Mouse (Mus musculus) heart, embryonic 12.5 days (tissue): ENCODE results near the gene Arsj. TPM values are rescaled to one million over a fixed set of nuclear protein-coding genes. Genes with fewer than 3 reads are reported as not detected.

ENCODE experiments used
- ATAC-seq: fragments of 200-750 bp; cut with Nextera tagmentation; 2 replicates; pipeline ENCODE4 v1.8.0; 2017; ENCODE audit warnings: moderate TSS enrichment, moderate library complexity; ENCODE audit not compliant: insufficient number of reproducible peaks, low FRiP score
- H3K27ac ChIP-seq: fragments of 300-500 bp; sonication (generic); 2 replicates; pipeline ENCODE4 v1.5.1; 2016; ENCODE audit warnings: mild to moderate bottlenecking, moderate library complexity; ENCODE audit not compliant: poor library complexity, severe bottlenecking
- H3K27me3 ChIP-seq: fragments of 300-500 bp; sonication (generic); replicated peaks from 2 replicates; pipeline ENCODE4 v1.6.1; 2016; ENCODE audit warnings: mild to moderate bottlenecking, moderate library complexity
- H3K36me3 ChIP-seq: fragments of 300-500 bp; sonication (generic); 2 replicates; pipeline ENCODE4 v1.6.1; 2016; ENCODE audit warnings: mild to moderate bottlenecking, moderate library complexity
- H3K4me1 ChIP-seq: fragments of 300-500 bp; sonication (generic); replicated peaks from 2 replicates; pipeline ENCODE4 v1.6.1; 2016; ENCODE audit warnings: mild to moderate bottlenecking
- H3K4me2 ChIP-seq: fragments of 300-500 bp; sonication (generic); 2 replicates; pipeline ENCODE4 v1.6.1; 2016; ENCODE audit warnings: mild to moderate bottlenecking, moderate library complexity
- H3K4me3 ChIP-seq: fragments of 300-500 bp; sonication (generic); 2 replicates; pipeline ENCODE4 v1.5.1; 2016; ENCODE audit warnings: mild to moderate bottlenecking
- H3K9ac ChIP-seq: fragments of 300-500 bp; sonication (generic); 2 replicates; pipeline ENCODE4 v1.6.1; 2016; ENCODE audit warnings: mild to moderate bottlenecking, moderate library complexity
- H3K9me3 ChIP-seq: fragments of 300-500 bp; sonication (generic); replicated peaks from 2 replicates; pipeline ENCODE4 v1.6.1; 2016; ENCODE audit warnings: mild to moderate bottlenecking, moderate library complexity
- WGBS: fragments of 180-500 bp; shearing (Covaris S2); methylation state at CpG from one replicate; pipeline ENCODE4 v1.1.7; 2016; 5-methylcytosine and 5-hydroxymethylcytosine counted together
- polyA plus RNA-seq: library from polyadenylated mRNA; unstranded; fragments of >200 nt; fragmentation: Nextera tagmentation; extraction: Ambion mirVana; gene quantifications from 2 replicates; pipeline ENCODE4 v1.2.1, GENCODE M21; 2016

Gene Arsj
- polyA plus RNA-seq, 1 experiment from 2014 or later: 0.63 TPM

GRCm38 (mm10) chr3:126370571-126370970 lies 7.1 kb downstream of the Arsj start:
- Histone ChIP-seq H3K9me3 (no peaks in the 10 kb centered on the region), H3K36me3 (no peaks in the 10 kb centered on the region), H3K4me2 (no peak overlapping the region), H3K4me1 (no peaks in the 10 kb centered on the region), H3K27me3 (no peaks in the 10 kb centered on the region), H3K4me3 (no peak overlapping the region), H3K27ac (no peak overlapping the region), H3K9ac (no peak overlapping the region)
- ATAC-seq: no peak

DNA sequence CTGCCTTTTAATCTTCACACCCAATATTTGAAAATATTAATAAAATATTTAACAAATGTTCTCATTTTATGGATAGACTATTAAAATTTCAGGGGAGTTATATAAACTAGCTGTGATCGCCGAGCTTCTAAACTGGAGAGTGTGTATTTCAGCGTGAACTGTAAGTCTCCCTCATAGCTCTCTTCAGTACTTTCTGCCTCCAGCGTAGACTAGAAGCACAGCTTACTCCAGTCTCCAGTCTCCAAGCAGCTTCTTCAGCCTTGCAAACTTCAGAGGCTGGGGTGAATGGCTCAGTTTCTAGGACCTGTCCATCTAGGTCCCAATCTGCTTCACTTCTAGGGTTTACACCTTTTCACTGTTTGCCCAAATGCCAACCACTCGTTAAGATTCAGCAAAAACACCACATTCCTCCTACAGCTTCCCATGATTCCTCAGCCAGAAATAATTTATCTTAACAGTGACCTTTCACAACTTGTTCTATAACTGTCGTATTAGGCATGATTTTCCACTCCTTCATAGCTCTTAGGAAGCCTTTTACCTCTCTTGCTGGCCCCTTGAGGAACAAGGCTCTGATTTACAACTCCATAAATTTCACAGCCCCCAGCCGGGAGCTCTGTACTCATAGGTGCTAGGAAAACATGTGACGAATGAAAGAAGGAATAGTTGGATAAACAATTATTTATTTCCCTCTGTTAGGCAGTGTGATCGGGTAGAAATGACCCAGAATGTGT lies 9.5 kb downstream of the Arsj start:
- Histone ChIP-seq H3K4me2 (no peak overlapping the region), H3K4me1 (no peaks in the 10 kb centered on the region), H3K4me3 (no peak overlapping the region), H3K9me3 (no peaks in the 10 kb centered on the region), H3K9ac (no peak overlapping the region), H3K27ac (no peak overlapping the region), H3K27me3 (no peaks in the 10 kb centered on the region), H3K36me3 (no peaks in the 10 kb centered on the region)
- 72% methylated on average over 9 of the region's 9 CpGs for WGBS
- no peak for ATAC-seq

GRCm38 (mm10) chr3:126373721-126374120 lies 10.2 kb downstream of the Arsj start:
- Histone ChIP-seq H3K4me3 (no peak overlapping the region), H3K4me1 (no peaks in the 10 kb centered on the region), H3K9me3 (no peaks in the 10 kb centered on the region), H3K9ac (no peak overlapping the region), H3K36me3 (no peaks in the 10 kb centered on the region), H3K27ac (no peak overlapping the region), H3K27me3 (no peaks in the 10 kb centered on the region), H3K4me2 (no peak overlapping the region)
- no peak for ATAC-seq
- WGBS: 71% methylated on average over 1 of the region's 1 CpGs

DNA sequence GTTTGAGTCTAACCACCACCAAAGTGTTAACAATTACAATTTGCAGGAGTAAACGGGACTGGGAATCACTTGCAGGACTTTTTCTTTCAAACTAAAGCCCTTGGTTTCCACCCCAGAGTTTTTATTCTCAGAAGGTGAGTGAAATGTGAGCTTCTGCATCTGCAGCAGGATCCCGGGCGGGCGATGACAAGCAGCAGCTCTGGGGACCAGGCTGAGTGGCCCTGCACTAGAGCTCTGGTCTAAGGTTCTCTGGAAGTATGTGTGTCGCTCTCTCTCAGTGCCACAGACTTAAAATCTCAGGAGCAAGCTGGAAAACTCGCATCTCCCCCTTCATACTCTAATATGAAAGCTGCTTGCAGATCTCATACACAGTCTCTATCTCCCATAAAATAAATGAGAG lies 15.8 kb downstream of the Arsj start:
- 57% methylated on average over 6 of the region's 6 CpGs for WGBS
- H3K9me3 ChIP-seq: no peaks in the 10 kb centered on the region
- H3K4me1 ChIP-seq: no peaks in the 10 kb centered on the region
- H3K9ac ChIP-seq: no peak overlapping the region
- H3K4me2 ChIP-seq: no peak overlapping the region
- no peak for ATAC-seq
- no peaks in the 10 kb centered on the region for H3K27me3 ChIP-seq
- no peak overlapping the region for H3K4me3 ChIP-seq
- no peaks in the 10 kb centered on the region for H3K36me3 ChIP-seq
- no peak overlapping the region for H3K27ac ChIP-seq

DNA sequence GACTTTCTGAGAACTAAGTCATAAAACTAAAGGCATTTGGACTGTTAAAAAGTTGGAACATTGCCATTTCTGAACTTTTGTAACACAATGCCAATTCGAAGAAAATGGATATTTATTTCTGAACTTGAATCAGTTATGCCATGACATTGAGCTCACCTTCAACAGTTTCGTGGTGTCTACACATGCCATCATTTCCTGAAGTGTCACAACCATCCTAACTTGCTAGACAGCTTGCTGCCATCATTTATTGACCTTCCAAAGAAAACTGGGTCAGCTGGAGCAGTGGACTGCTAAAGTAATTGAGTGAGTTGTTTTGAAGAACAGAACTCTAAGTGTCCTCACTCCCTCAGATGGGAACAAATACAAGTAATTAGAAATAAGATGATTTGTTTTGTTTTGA lies 16.2 kb downstream of the Arsj start:
- H3K27ac ChIP-seq: no peak overlapping the region
- no peak overlapping the region for H3K4me2 ChIP-seq
- WGBS: 66% methylated on average over 2 of the region's 2 CpGs
- no peaks in the 10 kb centered on the region for H3K9me3 ChIP-seq
- no peak overlapping the region for H3K4me3 ChIP-seq
- H3K36me3 ChIP-seq: no peaks in the 10 kb centered on the region
- H3K9ac ChIP-seq: no peak overlapping the region
- H3K4me1 ChIP-seq: no peaks in the 10 kb centered on the region
- no peak for ATAC-seq
- no peaks in the 10 kb centered on the region for H3K27me3 ChIP-seq

DNA sequence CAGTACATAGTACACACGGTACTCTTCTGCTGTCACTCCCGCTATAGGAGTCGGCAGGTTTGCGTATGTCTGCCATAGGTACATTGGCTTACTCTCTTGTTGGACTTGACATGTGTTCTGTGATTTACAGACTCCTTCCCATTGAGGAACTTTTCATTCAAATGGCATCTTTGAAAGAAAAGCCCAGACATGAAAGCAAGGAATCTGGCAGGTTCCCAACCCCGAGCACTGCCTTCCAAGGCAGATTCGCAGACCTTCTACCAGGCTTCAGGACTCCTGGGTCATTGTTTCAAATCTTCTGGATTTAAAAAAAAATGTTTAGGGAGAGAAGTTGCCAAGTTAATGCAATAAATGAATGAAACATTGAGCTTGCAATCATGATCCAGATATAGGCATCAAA lies 19.8 kb downstream of the Arsj start:
- no peak overlapping the region for H3K4me3 ChIP-seq
- H3K9ac ChIP-seq: no peak overlapping the region
- H3K4me1 ChIP-seq: no peaks in the 10 kb centered on the region
- no peaks in the 10 kb centered on the region for H3K9me3 ChIP-seq
- no peak overlapping the region for H3K4me2 ChIP-seq
- no peak for ATAC-seq
- H3K36me3 ChIP-seq: no peaks in the 10 kb centered on the region
- H3K27me3 ChIP-seq: no peaks in the 10 kb centered on the region
- 88% methylated on average over 6 of the region's 6 CpGs for WGBS
- no peak overlapping the region for H3K27ac ChIP-seq

- Histone ChIP-seq H3K4me3 (no peak overlapping the region), H3K9ac (no peak overlapping the region), H3K4me2 (no peak overlapping the region), H3K36me3 (no peaks in the 10 kb centered on the region), H3K9me3 (no peaks in the 10 kb centered on the region), H3K27ac (peak overlapping the region; percentile 64; the same call in 1 of the 2 replicates), H3K4me1 (no peaks in the 10 kb centered on the region), H3K27me3 (no peaks in the 10 kb centered on the region)
- 49% methylated on average over 14 of the region's 14 CpGs for WGBS
- peak; percentile 51; the same call in 1 of the 2 replicates for ATAC-seq
Measured at GRCm38 (mm10) chr3:126384657-126385438, 21.4 kb downstream of the Arsj start.

GRCm38 (mm10) chr3:126397451-126397850 lies 34.0 kb downstream of the Arsj start:
- Histone ChIP-seq H3K27me3 (no peaks in the 10 kb centered on the region), H3K4me1 (peaks cover 13% of the 10 kb centered on the region), H3K4me3 (no peak overlapping the region), H3K36me3 (no peaks in the 10 kb centered on the region), H3K9me3 (0 out of 2 replicates have a peak, but pooled peaks cover 3% of the 10 kb centered on the region), H3K27ac (peak overlapping the region; percentile 76), H3K9ac (no peak overlapping the region), H3K4me2 (no peak overlapping the region)
- peak; percentile 45; the same call in 1 of the 2 replicates for ATAC-seq
- 47% methylated on average over 2 of the region's 2 CpGs for WGBS

- Histone ChIP-seq H3K27ac (peak overlapping the region; percentile 76), H3K9me3 (0 out of 2 replicates have a peak, but pooled peaks cover 3% of the 10 kb centered on the region), H3K27me3 (no peaks in the 10 kb centered on the region), H3K4me1 (peaks cover 13% of the 10 kb centered on the region), H3K4me3 (no peak overlapping the region), H3K4me2 (no peak overlapping the region), H3K36me3 (no peaks in the 10 kb centered on the region), H3K9ac (no peak overlapping the region)
- 16% methylated on average over 7 of the region's 7 CpGs for WGBS
- ATAC-seq: peak; percentile 71
Measured at GRCm38 (mm10) chr3:126397985-126398630, 34.6 kb downstream of the Arsj start.

- Histone ChIP-seq H3K4me3 (no peak overlapping the region), H3K4me2 (no peak overlapping the region), H3K27me3 (no peaks in the 10 kb centered on the region), H3K36me3 (no peaks in the 10 kb centered on the region), H3K4me1 (peaks cover 13% of the 10 kb centered on the region), H3K9me3 (no peaks in the 10 kb centered on the region), H3K27ac (no peak overlapping the region), H3K9ac (no peak overlapping the region)
- ATAC-seq: no peak
- 57% methylated on average over 4 of the region's 4 CpGs for WGBS
Measured at GRCm38 (mm10) chr3:126400726-126401125, 37.2 kb downstream of the Arsj start.

DNA sequence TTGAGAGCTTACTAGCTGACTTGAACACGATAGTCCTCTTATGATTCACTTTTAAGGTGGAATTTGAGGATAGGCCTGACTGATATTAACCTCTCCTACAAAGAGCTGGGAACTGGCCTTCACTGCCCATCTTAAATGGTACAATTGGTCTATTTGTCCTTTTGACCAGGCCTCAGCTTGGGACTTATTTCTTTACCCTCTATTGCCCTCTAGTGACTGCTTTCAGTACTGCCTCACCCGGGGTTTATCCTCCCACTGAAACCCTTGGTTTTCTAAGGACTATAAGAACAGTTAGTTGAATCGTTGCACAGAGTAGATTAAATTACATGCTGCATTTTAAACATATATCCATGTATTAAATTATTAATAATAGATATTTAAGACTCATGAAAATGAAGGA lies 39.4 kb downstream of the Arsj start:
- H3K4me3 ChIP-seq: no peak overlapping the region
- WGBS: 26% methylated on average over 3 of the region's 3 CpGs
- H3K27me3 ChIP-seq: no peaks in the 10 kb centered on the region
- peak; percentile 22; the same call in 1 of the 2 replicates for ATAC-seq
- no peak overlapping the region for H3K27ac ChIP-seq
- no peaks in the 10 kb centered on the region for H3K9me3 ChIP-seq
- H3K4me1 ChIP-seq: peaks cover 9% of the 10 kb centered on the region
- H3K9ac ChIP-seq: no peak overlapping the region
- H3K36me3 ChIP-seq: no peaks in the 10 kb centered on the region
- no peak overlapping the region for H3K4me2 ChIP-seq
